Mouse (Mus musculus): Measurements from ENCODE around the gene Zswim4. TPM values are rescaled to one million over a fixed set of nuclear protein-coding genes. Genes with fewer than 3 reads are reported as not detected.
"Not testable (repeated sequence)": the region's sequence is repeated elsewhere in the genome, so short reads cannot be mapped to it uniquely, and the experiment has no call there.

Zswim4 gene
- 8.0 and 9.7 TPM in 2 replicates for polyA plus RNA-seq (2015; fragmentation: Nextera tagmentation; extraction: Ambion mirVana)

DNA sequence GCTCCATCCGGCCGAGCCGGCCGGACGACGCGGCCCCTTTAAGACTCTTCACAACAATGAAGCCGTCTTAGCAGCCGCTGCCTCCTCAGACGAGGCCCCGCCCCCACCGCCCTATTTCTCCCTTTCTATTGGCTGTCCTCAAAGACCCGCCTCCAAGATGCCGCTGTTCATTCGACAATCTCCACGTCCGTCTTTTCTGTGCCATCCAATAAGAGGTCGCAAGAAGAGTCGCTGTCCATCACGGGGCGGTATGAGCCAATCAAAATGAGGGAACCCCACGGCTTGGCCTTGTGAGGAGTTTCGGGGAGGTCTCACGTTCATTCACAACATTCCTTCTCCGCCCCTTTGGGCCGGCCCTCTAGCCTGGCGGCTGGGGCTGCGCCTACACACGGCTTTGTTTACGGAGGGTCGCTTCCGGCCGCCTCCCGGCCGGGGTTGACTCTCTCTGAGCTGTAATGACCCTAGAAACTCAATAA lies at the start of gene Zswim4:
TSS of gene Zswim4 (minus strand) at position 58 of the 476 bp plus-strand sequence.
- peak within 1 kb of the TSS; percentile 97 for H3K9ac ChIP-seq (ENCODE audit: low read length)
- under 1% methylated on average over 35 of the region's 35 CpGs for WGBS
- H3K9me3 ChIP-seq (ENCODE audit: control insufficient read depth, low read length): no peaks in the 10 kb centered on the region
- H3K27ac ChIP-seq (replicated peaks): peak within 1 kb of the TSS; percentile 87
- H3K4me1 ChIP-seq (replicated peaks; ENCODE audit: control insufficient read depth, insufficient read depth): 0 out of 2 replicates have a peak, but pooled peaks cover 3% of the 10 kb centered on the region
- peak within 1 kb of the TSS; percentile 84 for H3K4me3 ChIP-seq (ENCODE audit: low read depth, low read length)
- H3K36me3 ChIP-seq (ENCODE audit: control insufficient read depth, insufficient read depth, low read length): no peaks in the 10 kb centered on the region; the same call in 1 of the 2 replicates
- no peaks in the 10 kb centered on the region for H3K27me3 ChIP-seq (ENCODE audit: control insufficient read depth, insufficient read depth, low read length)
- peak within 1 kb of the TSS; percentile 92 for H3K4me2 ChIP-seq (replicated peaks; ENCODE audit: low read depth)
- DNase-seq (ENCODE audit: low spot score) (peak; percentile 98), ATAC-seq (ENCODE audit: low FRiP score, low TSS enrichment) (peak; percentile 99)
- TF ChIP-seq EP300 (optimal IDR thresholded peaks at IDR 0.05) (peak; percentile 70), CTCF (IDR thresholded peaks at IDR 0.05; ENCODE audit: low read depth) (peak; percentile 13; the same call in 1 of the 2 replicates)

DNA sequence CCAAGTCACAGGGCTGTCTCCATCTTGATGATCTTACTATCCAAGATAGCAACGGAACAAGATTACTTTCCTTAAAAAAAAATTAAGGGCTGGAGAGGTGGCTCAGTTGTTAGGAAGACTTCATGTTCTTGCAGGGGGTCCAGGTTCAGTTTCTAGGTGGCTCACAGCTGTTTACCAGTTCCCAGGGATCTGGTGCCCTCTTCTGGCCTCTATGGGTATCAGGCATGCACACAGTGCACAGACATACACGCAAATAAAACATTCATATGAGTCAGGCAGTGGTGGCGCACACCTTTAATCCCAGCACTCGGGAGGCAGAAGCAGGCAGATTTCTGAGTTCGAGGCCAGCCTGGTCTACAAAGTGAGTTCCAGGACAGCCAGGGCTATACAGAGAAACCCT lies 48.8 kb upstream of the Zswim4 start:
- not testable (repeated sequence) for H3K27ac ChIP-seq (replicated peaks); H3K27me3 ChIP-seq (ENCODE audit: control insufficient read depth, insufficient read depth, low read length); H3K4me3 ChIP-seq (ENCODE audit: low read depth, low read length); H3K9ac ChIP-seq (ENCODE audit: low read length); H3K4me2 ChIP-seq (replicated peaks; ENCODE audit: low read depth); H3K9me3 ChIP-seq (ENCODE audit: control insufficient read depth, low read length); H3K4me1 ChIP-seq (replicated peaks; ENCODE audit: control insufficient read depth, insufficient read depth); ATAC-seq (ENCODE audit: low FRiP score, low TSS enrichment); H3K36me3 ChIP-seq (ENCODE audit: control insufficient read depth, insufficient read depth, low read length)
- peak; percentile 74 for TF ChIP-seq CTCF (IDR thresholded peaks at IDR 0.05; ENCODE audit: low read depth)
- 57% methylated on average over 5 of the region's 5 CpGs for WGBS
- peak; percentile 33 for DNase-seq (ENCODE audit: low spot score)

DNA sequence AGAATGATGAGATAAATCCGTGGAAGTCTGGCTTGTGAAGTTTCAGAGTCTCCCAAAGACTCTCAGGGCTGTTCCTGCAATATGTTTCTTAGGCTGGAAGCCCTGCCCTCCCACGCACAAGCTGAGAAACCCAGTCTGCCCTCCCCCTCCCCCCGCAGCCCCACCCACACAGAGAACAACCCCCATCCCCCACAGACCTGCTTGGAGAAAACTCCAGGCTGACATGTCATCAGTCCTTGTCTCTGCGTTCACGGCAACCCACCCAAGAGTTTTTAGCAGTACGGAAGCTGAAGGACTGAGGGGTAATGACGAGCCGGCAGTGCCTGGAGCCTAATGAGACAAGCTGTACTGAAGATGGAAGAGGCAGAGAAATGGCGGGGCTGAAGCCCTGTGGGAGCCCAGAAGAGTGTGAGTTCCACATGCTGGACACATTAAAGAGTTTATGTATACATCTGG lies 47.8 kb upstream of the Zswim4 start:
- no peaks in the 10 kb centered on the region for H3K36me3 ChIP-seq (ENCODE audit: control insufficient read depth, insufficient read depth, low read length)
- H3K27ac ChIP-seq (replicated peaks): no peak overlapping the region; the same call in 1 of the 2 replicates
- ATAC-seq (ENCODE audit: low FRiP score, low TSS enrichment): no peak
- peak; percentile 48 for DNase-seq (ENCODE audit: low spot score)
- no peaks in the 10 kb centered on the region for H3K27me3 ChIP-seq (ENCODE audit: control insufficient read depth, insufficient read depth, low read length)
- TF ChIP-seq CTCF (IDR thresholded peaks at IDR 0.05; ENCODE audit: low read depth): no peak
- TF ChIP-seq EP300 (optimal IDR thresholded peaks at IDR 0.05): no peak
- peak overlapping the region; percentile 27 for H3K4me2 ChIP-seq (replicated peaks; ENCODE audit: low read depth)
- H3K4me3 ChIP-seq (ENCODE audit: low read depth, low read length): peak overlapping the region; percentile 8; the same call in 1 of the 2 replicates
- 5% methylated on average over 9 of the region's 9 CpGs for WGBS
- H3K9me3 ChIP-seq (ENCODE audit: control insufficient read depth, low read length): no peaks in the 10 kb centered on the region
- H3K4me1 ChIP-seq (replicated peaks; ENCODE audit: control insufficient read depth, insufficient read depth): no peaks in the 10 kb centered on the region
- peak overlapping the region; percentile 4; the same call in 1 of the 2 replicates for H3K9ac ChIP-seq (ENCODE audit: low read length)

DNA sequence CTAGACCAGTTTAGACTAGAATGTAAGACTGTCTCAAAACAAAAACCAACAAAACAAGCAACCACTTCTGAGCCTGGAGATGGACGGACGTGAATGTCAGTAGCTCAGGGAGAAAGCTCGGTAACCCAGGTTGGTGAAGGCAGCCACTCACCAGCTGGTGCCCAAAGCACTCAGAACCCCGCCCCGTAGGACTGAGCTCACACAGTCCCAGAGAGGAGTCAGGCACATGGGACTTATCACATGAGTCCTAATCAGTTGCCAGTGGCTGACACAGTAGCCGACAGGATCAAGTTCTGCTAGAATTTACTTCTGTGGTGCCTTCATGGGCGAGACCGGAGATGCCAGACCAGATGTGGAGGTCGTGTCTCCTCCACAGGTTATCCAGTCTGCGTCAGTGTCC lies 43.9 kb upstream of the Zswim4 start:
- no peak for ATAC-seq (ENCODE audit: low FRiP score, low TSS enrichment)
- no peak overlapping the region for H3K27ac ChIP-seq (replicated peaks)
- no peak for DNase-seq (ENCODE audit: low spot score)
- no peak for TF ChIP-seq CTCF (IDR thresholded peaks at IDR 0.05; ENCODE audit: low read depth)
- no peak for TF ChIP-seq EP300 (optimal IDR thresholded peaks at IDR 0.05)
- H3K4me1 ChIP-seq (replicated peaks; ENCODE audit: control insufficient read depth, insufficient read depth): no peaks in the 10 kb centered on the region
- H3K27me3 ChIP-seq (ENCODE audit: control insufficient read depth, insufficient read depth, low read length): no peaks in the 10 kb centered on the region
- H3K4me3 ChIP-seq (ENCODE audit: low read depth, low read length): no peak overlapping the region
- WGBS: 66% methylated on average over 10 of the region's 10 CpGs
- H3K9ac ChIP-seq (ENCODE audit: low read length): no peak overlapping the region
- H3K9me3 ChIP-seq (ENCODE audit: control insufficient read depth, low read length): no peaks in the 10 kb centered on the region
- no peaks in the 10 kb centered on the region for H3K36me3 ChIP-seq (ENCODE audit: control insufficient read depth, insufficient read depth, low read length)
- no peak overlapping the region for H3K4me2 ChIP-seq (replicated peaks; ENCODE audit: low read depth)

DNA sequence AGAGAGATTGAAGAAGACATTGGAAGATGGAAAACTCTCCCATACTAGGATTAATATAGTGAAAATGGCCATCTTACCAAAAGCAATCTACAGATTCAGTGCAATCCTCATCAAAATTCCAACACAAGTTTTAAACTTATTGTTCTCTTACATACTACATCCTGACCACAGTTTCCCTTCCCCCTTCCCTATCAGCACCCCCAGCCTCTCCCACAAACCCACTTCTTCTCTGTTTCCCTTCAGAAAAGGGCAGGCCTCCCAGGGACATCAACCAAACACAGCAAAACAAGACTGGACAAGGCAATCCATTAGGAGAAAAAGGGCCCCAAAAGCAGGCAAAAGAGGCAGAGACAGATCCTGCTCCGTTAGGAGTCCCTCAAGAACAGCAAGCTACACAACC lies 39.6 kb upstream of the Zswim4 start:
- Histone ChIP-seq H3K27me3 (ENCODE audit: control insufficient read depth, insufficient read depth, low read length) (no peaks in the 10 kb centered on the region), H3K4me1 (replicated peaks; ENCODE audit: control insufficient read depth, insufficient read depth) (no peaks in the 10 kb centered on the region), H3K9ac (ENCODE audit: low read length) (no peak overlapping the region), H3K4me2 (replicated peaks; ENCODE audit: low read depth) (no peak overlapping the region), H3K27ac (replicated peaks) (no peak overlapping the region), H3K4me3 (ENCODE audit: low read depth, low read length) (no peak overlapping the region), H3K36me3 (ENCODE audit: control insufficient read depth, insufficient read depth, low read length) (no peaks in the 10 kb centered on the region), H3K9me3 (ENCODE audit: control insufficient read depth, low read length) (no peaks in the 10 kb centered on the region)
- ATAC-seq (ENCODE audit: low FRiP score, low TSS enrichment) (no peak), DNase-seq (ENCODE audit: low spot score) (no peak)
- TF ChIP-seq EP300 (optimal IDR thresholded peaks at IDR 0.05) (no peak), CTCF (IDR thresholded peaks at IDR 0.05; ENCODE audit: low read depth) (no peak)
- 48% methylated on average over 1 of the region's 1 CpGs for WGBS

DNA sequence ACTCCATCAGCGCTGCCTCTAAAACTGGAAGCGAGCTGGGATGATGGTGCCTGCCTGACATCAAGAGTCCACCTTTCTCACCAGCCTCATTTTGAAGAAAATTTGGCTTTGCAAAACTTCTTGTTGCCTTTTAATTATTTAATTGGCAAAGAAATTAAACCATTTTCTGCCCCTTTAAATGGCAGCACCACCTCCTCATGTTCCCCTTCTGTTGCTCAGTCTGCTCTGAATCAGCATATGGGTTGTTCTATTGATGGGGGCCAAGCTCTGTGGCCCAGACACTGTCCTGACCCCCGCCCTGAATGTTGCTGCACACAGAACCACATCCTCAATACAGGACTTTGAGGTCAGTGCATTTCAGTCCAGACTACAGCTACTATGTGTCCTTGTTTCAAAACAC lies 37.1 kb upstream of the Zswim4 start:
- TF ChIP-seq CTCF (IDR thresholded peaks at IDR 0.05; ENCODE audit: low read depth) (no peak), EP300 (optimal IDR thresholded peaks at IDR 0.05) (no peak)
- WGBS: 83% methylated on average over 3 of the region's 3 CpGs
- no peaks in the 10 kb centered on the region for H3K27me3 ChIP-seq (ENCODE audit: control insufficient read depth, insufficient read depth, low read length)
- H3K9ac ChIP-seq (ENCODE audit: low read length): no peak overlapping the region; the same call in 1 of the 2 replicates
- H3K36me3 ChIP-seq (ENCODE audit: control insufficient read depth, insufficient read depth, low read length): no peaks in the 10 kb centered on the region
- DNase-seq (ENCODE audit: low spot score) (no peak), ATAC-seq (ENCODE audit: low FRiP score, low TSS enrichment) (no peak)
- no peak overlapping the region for H3K27ac ChIP-seq (replicated peaks)
- no peaks in the 10 kb centered on the region for H3K9me3 ChIP-seq (ENCODE audit: control insufficient read depth, low read length)
- H3K4me2 ChIP-seq (replicated peaks; ENCODE audit: low read depth): no peak overlapping the region
- peaks cover 3% of the 10 kb centered on the region for H3K4me1 ChIP-seq (replicated peaks; ENCODE audit: control insufficient read depth, insufficient read depth)
- no peak overlapping the region for H3K4me3 ChIP-seq (ENCODE audit: low read depth, low read length)
